In the genomic region with DNA sequence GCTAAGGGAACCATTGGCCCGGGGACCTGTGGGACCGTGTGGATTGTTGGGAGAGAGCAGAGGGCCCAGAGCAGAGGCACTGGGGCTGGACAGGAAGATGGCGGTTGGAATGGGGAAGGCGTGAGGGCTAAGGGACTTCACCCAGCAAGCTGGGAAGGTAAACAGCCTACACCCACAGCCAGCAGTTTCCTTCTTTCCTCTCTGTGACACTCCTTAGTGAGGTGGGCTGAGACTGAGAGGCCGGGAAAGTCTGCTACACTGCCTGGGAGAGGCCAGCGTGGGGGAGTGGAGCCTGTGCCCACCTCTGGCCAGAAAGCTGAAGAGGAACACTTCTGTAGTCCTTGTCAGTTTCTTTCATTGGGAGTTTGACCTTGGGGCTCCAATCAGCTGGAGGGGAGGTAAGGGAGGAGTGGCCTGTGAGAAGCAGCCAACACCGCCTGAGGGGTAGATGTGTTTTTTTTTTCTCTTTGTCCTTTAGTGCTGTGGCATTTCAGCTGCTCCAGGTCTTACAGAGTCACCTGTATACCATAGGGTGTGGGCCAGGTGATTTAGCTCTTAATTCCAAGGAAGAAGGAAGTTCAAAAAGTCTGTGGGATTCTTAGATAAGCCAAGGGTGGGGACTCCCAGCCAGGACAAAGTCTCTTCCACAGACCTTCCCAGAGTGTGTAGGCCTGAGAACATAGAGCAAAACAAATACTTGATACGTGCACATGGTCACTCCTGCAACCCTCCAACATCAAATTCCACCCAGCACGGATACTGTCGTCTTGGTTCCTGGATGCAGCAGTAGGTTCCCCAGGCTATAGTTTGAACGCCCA, we compare ENCODE assay signal across 21 mouse cellular contexts. TPM values are rescaled to one million over a fixed set of nuclear protein-coding genes. Genes with fewer than 3 reads are reported as not detected.
A peak's percentile ranks its signal among the peaks of the same experiment; 100 is the strongest.
DNase-seq lines count a peak whose midpoint lies in the region; ATAC-seq and TF ChIP-seq lines count a peak whose summit lies in the region.
"Had no signal": no experiment of that assay in that cellular context is flagged by ENCODE, and none has a peak within 500 bp of the region (broad histone marks: within the 10 kb centered on the region; RNA-seq: fewer than 3 reads in every experiment).

No protein-coding gene starts in this region.

- peak; percentile 51 to 67 for ATAC-seq in hematopoietic stem cell, adult 5-6 weeks (replicated peaks in 1 of 2; ENCODE audit: insufficient read depth in 1 of 2, low FRiP score in 2 of 2, low TSS enrichment in 1 of 2, low read depth in 1 of 2, poor library complexity in 2 of 2, severe bottlenecking in 2 of 2)
- ATAC-seq in megakaryocyte, adult 5-6 weeks (ENCODE audit: poor library complexity, severe bottlenecking): peak; percentile 26; the same call in 1 of the 2 replicates
- peak; percentile 96 for ATAC-seq in stomach, postnatal 0 days (ENCODE audit: low FRiP score, low TSS enrichment)
- ATAC-seq in hindbrain, embryonic 16.5 days: no peak
- ATAC-seq: forebrain, embryonic 14.5 days had no signal

- H3K36me3 ChIP-seq in ES-E14 (ENCODE audit: control insufficient read depth, insufficient read depth, low read length, poor library complexity, severe bottlenecking): no peaks in the 10 kb centered on the region
- H3K36me3 ChIP-seq in stomach, postnatal 0 days (ENCODE audit: control insufficient read depth, insufficient read depth, low read length): no peaks in the 10 kb centered on the region
- H3K36me3 ChIP-seq in hindbrain, embryonic 16.5 days (ENCODE audit: control insufficient read depth, insufficient read depth, low read length): no peaks in the 10 kb centered on the region
- H3K36me3 ChIP-seq: heart, embryonic 12.5 days had no signal

- no peak overlapping the region for H3K9ac ChIP-seq in ES-E14 (ENCODE audit: insufficient read depth, low read depth, low read length, poor library complexity, severe bottlenecking)
- H3K9ac ChIP-seq in stomach, postnatal 0 days (ENCODE audit: low read length): no peak overlapping the region
- no peak overlapping the region for H3K9ac ChIP-seq in hindbrain, embryonic 16.5 days (ENCODE audit: low read depth, low read length)
- H3K9ac ChIP-seq: heart, embryonic 12.5 days; hindbrain, embryonic 14.5 days had no signal

- H3K9me3 ChIP-seq in ES-E14 (ENCODE audit: control insufficient read depth, insufficient read depth, low read depth, low read length): no peaks in the 10 kb centered on the region
- H3K9me3 ChIP-seq in stomach, postnatal 0 days (ENCODE audit: control insufficient read depth, low read length): no peaks in the 10 kb centered on the region
- no peaks in the 10 kb centered on the region for H3K9me3 ChIP-seq in hindbrain, embryonic 16.5 days (ENCODE audit: control insufficient read depth, low read length)
- H3K9me3 ChIP-seq: heart, embryonic 12.5 days had no signal

- H3K4me3 ChIP-seq in ES-E14 (ENCODE audit: insufficient read depth in 1 of 2, low read depth in 1 of 2, low read length in 2 of 2, poor library complexity in 1 of 2, severe bottlenecking in 1 of 2): no peak overlapping the region
- H3K4me3 ChIP-seq in stomach, postnatal 0 days (ENCODE audit: low read depth, low read length): no peak overlapping the region
- no peak overlapping the region for H3K4me3 ChIP-seq in hindbrain, embryonic 16.5 days (ENCODE audit: low read length)
- H3K4me3 ChIP-seq: heart, embryonic 12.5 days had no signal

- H3K4me2 ChIP-seq in stomach, postnatal 0 days (replicated peaks; ENCODE audit: low read depth): no peak overlapping the region
- H3K4me2 ChIP-seq in hindbrain, embryonic 16.5 days (ENCODE audit: low read length): no peak overlapping the region
- H3K4me2 ChIP-seq: heart, embryonic 12.5 days; hindbrain, embryonic 14.5 days; midbrain, embryonic 11.5 days had no signal

- H3K27me3 ChIP-seq in stomach, postnatal 0 days (ENCODE audit: control insufficient read depth, insufficient read depth, low read length): no peaks in the 10 kb centered on the region
- H3K27me3 ChIP-seq in hindbrain, embryonic 16.5 days (replicated peaks; ENCODE audit: control insufficient read depth, insufficient read depth, low read length): no peaks in the 10 kb centered on the region
- H3K27me3 ChIP-seq: heart, embryonic 12.5 days had no signal

- DNase-seq in ES-E14 (ENCODE audit: low read depth, low spot score): no peak
- DNase-seq in stomach, postnatal 0 days (ENCODE audit: low spot score): peak; percentile 69
- no peak for DNase-seq in cerebellum, adult 8-10 months
- no peak for DNase-seq in heart, adult 9 months (ENCODE audit: low spot score in 2 of 2)
- DNase-seq: cerebellum, adult 11-12 months; cerebellum, postnatal 25 days; embryo, embryonic 11 days; gastrocnemius, postnatal 10 days; kidney, adult 11 months had no signal

- WGBS in stomach, postnatal 0 days: 61% methylated on average over 11 of the region's 11 CpGs
- 89% methylated on average over 11 of the region's 11 CpGs for WGBS in hindbrain, embryonic 16.5 days

- in situ Hi-C loops in ES-E14 (cut with MboI; ENCODE audit: low sequenced_read_pairs in 2 of 2, unreplicated experiment in 2 of 2): no loop called here

- no peaks in the 10 kb centered on the region for H3K4me1 ChIP-seq in ES-E14 (ENCODE audit: control insufficient read depth in 2 of 2, insufficient read depth in 2 of 2, low read length in 2 of 2, poor library complexity in 1 of 2)
- H3K4me1 ChIP-seq in stomach, postnatal 0 days (replicated peaks; ENCODE audit: control insufficient read depth, insufficient read depth): no peaks in the 10 kb centered on the region
- no peaks in the 10 kb centered on the region for H3K4me1 ChIP-seq in hindbrain, embryonic 16.5 days (ENCODE audit: control insufficient read depth, insufficient read depth, low read depth, low read length)
- H3K4me1 ChIP-seq: heart, embryonic 12.5 days had no signal

- TF ChIP-seq EP300 in stomach, postnatal 0 days (optimal IDR thresholded peaks at IDR 0.05): no peak

- no peak for TF ChIP-seq CTCF in stomach, postnatal 0 days (IDR thresholded peaks at IDR 0.05; ENCODE audit: low read depth)

- H3K27ac ChIP-seq in ES-E14 (ENCODE audit: insufficient read depth, low read depth, low read length, poor library complexity, severe bottlenecking): peak overlapping the region; percentile 19; the same call in 1 of the 2 replicates
- H3K27ac ChIP-seq in stomach, postnatal 0 days (replicated peaks): peak overlapping the region; percentile 87
- H3K27ac ChIP-seq in hindbrain, embryonic 16.5 days (ENCODE audit: low read depth, low read length): no peak overlapping the region
- H3K27ac ChIP-seq: hindbrain, embryonic 14.5 days; kidney, postnatal 0 days; macrophage had no signal

TF ChIP-seq in ES-E14, 5 proteins besides CTCF, POLR2A, EP300 and RAD21:
- TF ChIP-seq ZNF384 (IDR thresholded peaks at IDR 0.05; ENCODE audit: low read depth, low read length): no peak

RNA-seq across cellular contexts. Expression of gene AA467197, which starts 21.1 kb away (rescaled TPM):
- 0.53 and 0.54 TPM in 2 replicates for total RNA-seq in ES-E14 (2012; rRNA removed)
- total RNA-seq in hematopoietic stem cell, adult 5-6 weeks (2017): 21.9 and 25.4 TPM in 2 replicates
- 50.1 and 66.9 TPM in 2 replicates for total RNA-seq in megakaryocyte, adult 5-6 weeks (2015)
- 103 and 129 TPM in 2 replicates for total RNA-seq in megakaryocyte, adult 5-6 weeks (2017)
- 193 and 201 TPM in 2 replicates for polyA plus RNA-seq in stomach, postnatal 0 days (2015; fragmentation: Nextera tagmentation; extraction: Ambion mirVana)
- 0.69 and 0.91 TPM in 2 replicates for polyA plus RNA-seq in hindbrain, embryonic 16.5 days (2015; fragmentation: Nextera tagmentation; extraction: Ambion mirVana)
- total RNA-seq: heart, postnatal 25 days; liver, adult 2 months; midbrain, postnatal 0 days had no signal
- polyA plus RNA-seq: heart, embryonic 12.5 days; liver, adult 2 months had no signal

RNA-seq across cellular contexts. Expression of gene Slc30a4, which starts 44.5 kb away (rescaled TPM):
- 5.7 and 8.6 TPM in 2 replicates for total RNA-seq in ES-E14 (2012; rRNA removed)
- 19.7 and 20.4 TPM in 2 replicates for total RNA-seq in hematopoietic stem cell, adult 5-6 weeks (2017)
- total RNA-seq in megakaryocyte, adult 5-6 weeks (2015): 1.2 and 1.9 TPM in 2 replicates
- 1.9 and 2.2 TPM in 2 replicates for total RNA-seq in megakaryocyte, adult 5-6 weeks (2017)
- 9.5 TPM in 2 replicates for polyA plus RNA-seq in stomach, postnatal 0 days (2015; fragmentation: Nextera tagmentation; extraction: Ambion mirVana)
- polyA plus RNA-seq in hindbrain, embryonic 16.5 days (2015; fragmentation: Nextera tagmentation; extraction: Ambion mirVana): 4.9 and 6.6 TPM in 2 replicates

RNA-seq across cellular contexts. Expression of gene Gatm, which starts 46.8 kb away (rescaled TPM):
- total RNA-seq in ES-E14 (2012; rRNA removed): 2.0 and 2.2 TPM in 2 replicates
- 26.8 and 40.8 TPM in 2 replicates for total RNA-seq in hematopoietic stem cell, adult 5-6 weeks (2017)
- 19.8 and 29.9 TPM in 2 replicates for total RNA-seq in megakaryocyte, adult 5-6 weeks (2015)
- 13.7 and 20.8 TPM in 2 replicates for total RNA-seq in megakaryocyte, adult 5-6 weeks (2017)
- polyA plus RNA-seq in stomach, postnatal 0 days (2015; fragmentation: Nextera tagmentation; extraction: Ambion mirVana): 8.5 and 9.3 TPM in 2 replicates
- polyA plus RNA-seq in hindbrain, embryonic 16.5 days (2015; fragmentation: Nextera tagmentation; extraction: Ambion mirVana): 59.9 and 61.8 TPM in 2 replicates

Comparison
In these comparisons a context has a peak if more than half of its experiments do, and no peak if none do; other contexts are left out.
1. RNA of gene AA467197, which starts 21.1 kb away (total RNA-seq): 50.1 to 129 TPM in megakaryocyte, adult 5-6 weeks and 21.9 to 25.4 TPM in hematopoietic stem cell, adult 5-6 weeks; 0.53 to 0.54 TPM in ES-E14; every median in the first group is over 10 times any median in the second.